Comparison of ENCODE assay signal across 18 mouse cellular contexts in genomic region chr8:11570742-11571141, GRCm38 (mm10). TPM values are rescaled to one million over a fixed set of nuclear protein-coding genes. Genes with fewer than 3 reads are reported as not detected.
DNase-seq lines count a peak whose midpoint lies in the region; ATAC-seq and TF ChIP-seq lines count a peak whose summit lies in the region.
"Had no signal": no experiment of that assay in that cellular context is flagged by ENCODE, and none has a peak within 500 bp of the region (broad histone marks: within the 10 kb centered on the region; RNA-seq: fewer than 3 reads in every experiment).

No protein-coding gene starts in this region.

- no peak overlapping the region; the same call in 1 of the 2 replicates for H3K27ac ChIP-seq in CH12.LX (ENCODE audit: insufficient read depth, low read depth)
- no peak overlapping the region for H3K27ac ChIP-seq in midbrain, embryonic 16.5 days (ENCODE audit: low read length)

- no peak for TF ChIP-seq RAD21 in CH12.LX (IDR thresholded peaks at IDR 0.05; ENCODE audit: low read depth, low read length)

- no peak for TF ChIP-seq POLR2A in CH12.LX (IDR thresholded peaks at IDR 0.05; ENCODE audit: low read depth, low read length)

- TF ChIP-seq EP300 in CH12.LX (IDR thresholded peaks at IDR 0.05; ENCODE audit: low read length) = peak; percentile 58

- H3K9ac ChIP-seq in CH12.LX (ENCODE audit: insufficient read depth, low read depth) = no peak overlapping the region
- no peak overlapping the region for H3K9ac ChIP-seq in midbrain, embryonic 16.5 days (ENCODE audit: low read depth, low read length)

- in situ Hi-C loops in CH12.LX (cut with MboI; ENCODE audit: low pct_ligation_motif_present, low pct_unique_long_range_greater_than_20kb, low sequenced_read_pairs) = no loop called here

- ATAC-seq in midbrain, embryonic 16.5 days = no peak
- ATAC-seq: activated CD4-positive, CD25-positive, alpha-beta regulatory T cell, adult 4 months; CD4-positive, CD25-positive, alpha-beta regulatory T cell, adult 4 months; Patski had no signal

- H3K27me3 ChIP-seq in CH12.LX (replicated peaks) = no peaks in the 10 kb centered on the region
- H3K27me3 ChIP-seq in midbrain, embryonic 16.5 days (ENCODE audit: control insufficient read depth, insufficient read depth, low read depth, low read length) = no peaks in the 10 kb centered on the region
- H3K27me3 ChIP-seq: Patski had no signal

- H3K4me2 ChIP-seq in CH12.LX (ENCODE audit: insufficient read depth, low read depth, poor library complexity, severe bottlenecking) = no peak overlapping the region
- H3K4me2 ChIP-seq in midbrain, embryonic 16.5 days (ENCODE audit: low read length) = no peak overlapping the region

- H3K36me3 ChIP-seq in CH12.LX (replicated peaks in 1 of 2; ENCODE audit: control insufficient read depth in 1 of 2, insufficient read depth in 1 of 2, low read length in 1 of 2) = peaks cover 3 to 4% of the 10 kb centered on the region in 2 experiments
- peaks cover 5% of the 10 kb centered on the region for H3K36me3 ChIP-seq in midbrain, embryonic 16.5 days (ENCODE audit: control insufficient read depth, insufficient read depth, low read length)

- no peaks in the 10 kb centered on the region for H3K79me2 ChIP-seq in CH12.LX (replicated peaks; ENCODE audit: control insufficient read depth, extremely low read depth, insufficient read depth, poor library complexity, severe bottlenecking)

- H3K4me3 ChIP-seq in CH12.LX (replicated peaks in 1 of 3; ENCODE audit: low read depth in 2 of 3, low read length in 2 of 3, poor library complexity in 1 of 3) = no peak overlapping the region
- no peak overlapping the region for H3K4me3 ChIP-seq in midbrain, embryonic 16.5 days (ENCODE audit: low read depth, low read length)

- no peak for TF ChIP-seq CTCF in CH12.LX (conservative IDR thresholded peaks at IDR 0.05 in 1 of 2, IDR thresholded peaks at IDR 0.05 in 1 of 2; ENCODE audit: low read depth in 2 of 2, low read length in 2 of 2)

- peaks cover 27 to 54% of the 10 kb centered on the region in 2 experiments for H3K4me1 ChIP-seq in CH12.LX (ENCODE audit: control insufficient read depth in 1 of 2, insufficient read depth in 2 of 2)
- no peaks in the 10 kb centered on the region for H3K4me1 ChIP-seq in midbrain, embryonic 16.5 days (ENCODE audit: control insufficient read depth, insufficient read depth, low read length)

- DNase-seq in CH12.LX (ENCODE audit: extremely low read depth) = peak; percentile 56
- DNase-seq: adrenal gland, adult 2 months; adrenal gland, adult 8-10 months; adrenal gland, postnatal 10 days; adrenal gland, postnatal 14 days; adrenal gland, postnatal 25 days; adrenal gland, postnatal 36 days; B cell, adult 2 months; cerebellum, adult 11 months; cerebellum, adult 11-12 months; cerebellum, adult 18-20 months; cerebellum, adult 2 months; cerebellum, adult 8-10 months had no signal

- WGBS in midbrain, embryonic 16.5 days = 98% methylated on average over 4 of the region's 4 CpGs

- H3K9me3 ChIP-seq in CH12.LX (replicated peaks; ENCODE audit: low read length) = peaks cover 2% of the 10 kb centered on the region
- no peaks in the 10 kb centered on the region for H3K9me3 ChIP-seq in midbrain, embryonic 16.5 days (replicated peaks; ENCODE audit: control insufficient read depth, low read length, poor library complexity, severe bottlenecking)
- H3K9me3 ChIP-seq: G1E had no signal

- dilution Hi-C loops in CH12.LX (cut with MboI; ENCODE audit: extremely low pct_ligation_motif_present, extremely low pct_unique_long_range_greater_than_20kb, low sequenced_read_pairs) = no loop called here

TF ChIP-seq in CH12.LX, 34 proteins besides CTCF, POLR2A, EP300 and RAD21:
- TF ChIP-seq BHLHE40 (IDR thresholded peaks at IDR 0.05; ENCODE audit: low read depth, low read length) = peak; percentile 52
- TF ChIP-seq MEF2A (IDR thresholded peaks at IDR 0.05; ENCODE audit: borderline replicate concordance, low read depth, low read length) = peak; percentile 74; the same call in 1 of the 2 replicates
- TF ChIP-seq USF2 (conservative IDR thresholded peaks at IDR 0.05; ENCODE audit: low read depth, low read length) = no peak
- peak; percentile 25; the same call in 1 of the 2 replicates for TF ChIP-seq IRF4 (IDR thresholded peaks at IDR 0.05; ENCODE audit: low read depth, low read length)
- TF ChIP-seq ETS1 (conservative IDR thresholded peaks at IDR 0.05; ENCODE audit: low read depth, low read length) = peak; percentile 15; the same call in 1 of the 2 replicates
- peak; percentile 28; the same call in 1 of the 2 replicates for TF ChIP-seq TCF12 (IDR thresholded peaks at IDR 0.05; ENCODE audit: low read depth, low read length)
- TF ChIP-seq ZNF384 (IDR thresholded peaks at IDR 0.05; ENCODE audit: low read depth, low read length) = peak; percentile 83
- no peak for TF ChIP-seq ZC3H11A (IDR thresholded peaks at IDR 0.05; ENCODE audit: low read depth, low read length)
TF ChIP-seq in CH12.LX: peak in this region for 6.

RNA-seq across cellular contexts. Expression of gene Ing1, which starts 15.4 kb away (rescaled TPM):
- 25.0 and 30.9 TPM in 2 replicates for total RNA-seq in CH12.LX (2012; rRNA removed)
- total RNA-seq in CH12.LX (2014; rRNA removed) = 33.1 and 33.8 TPM in 2 replicates
- 47.8 and 65.3 TPM in 2 replicates for polyA plus RNA-seq in CH12.LX (2012; ENCODE audit: insufficient read length, low read depth)
- polyA plus RNA-seq in midbrain, embryonic 16.5 days (2015; fragmentation: Nextera tagmentation; extraction: Ambion mirVana) = 39.3 and 42.4 TPM in 2 replicates

RNA-seq across cellular contexts. Expression of gene Cars2, which starts 20.2 kb away (rescaled TPM):
- 67.1 and 67.4 TPM in 2 replicates for total RNA-seq in CH12.LX (2012; rRNA removed)
- total RNA-seq in CH12.LX (2014; rRNA removed) = 45.6 and 48.5 TPM in 2 replicates
- polyA plus RNA-seq in CH12.LX (2012; ENCODE audit: insufficient read length, low read depth) = 45.7 and 46.4 TPM in 2 replicates
- polyA plus RNA-seq in midbrain, embryonic 16.5 days (2015; fragmentation: Nextera tagmentation; extraction: Ambion mirVana) = 21.8 and 22.4 TPM in 2 replicates
